Mouse (Mus musculus): ENCODE measurements at regions not wholly inside any gene's neighbourhood (a gene's known extent, or its start where the extent isn't known, plus 50 kb on each side); places are given as distances from the start of the nearest gene placed in this dataset.

DNA sequence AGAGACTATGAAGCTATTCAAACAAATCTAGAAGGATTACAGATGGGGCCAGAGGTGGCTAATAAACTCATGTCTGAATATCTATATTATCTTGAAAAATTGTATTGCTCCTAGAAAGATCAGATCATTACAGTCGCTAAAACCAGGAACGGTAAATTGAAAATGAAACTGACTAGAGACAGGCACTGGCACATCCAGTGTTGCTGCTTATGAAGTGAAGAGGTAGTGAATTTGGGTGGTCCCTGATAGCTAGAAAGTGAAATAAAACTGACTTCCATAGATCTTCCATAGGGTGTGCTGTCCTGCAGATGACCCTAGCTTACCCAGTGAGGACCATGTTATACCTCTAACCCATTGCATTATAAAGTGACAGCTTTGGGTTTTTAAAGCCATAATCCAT, 251.6 kb downstream of the Lipi start:
- no peak for TF ChIP-seq CTCF (IDR thresholded peaks at IDR 0.05; ENCODE audit: low read depth, low read length)
- TF ChIP-seq POLR2A (IDR thresholded peaks at IDR 0.05; ENCODE audit: extremely low read depth, insufficient read depth, low read length) = no peak

Data from liver, adult 2 months (tissue).